Mouse (Mus musculus) midbrain, embryonic 12.5 days (tissue): ENCODE results near the gene Unkl. TPM values are rescaled to one million over a fixed set of nuclear protein-coding genes. Genes with fewer than 3 reads are reported as not detected.
A peak's percentile ranks its signal among the peaks of the same experiment; 100 is the strongest.
"Not testable (repeated sequence)": the region's sequence is repeated elsewhere in the genome, so short reads cannot be mapped to it uniquely, and the experiment has no call there.

Source experiments
- ATAC-seq: fragments of 200-750 bp; cut with Nextera tagmentation; 2 replicates; pipeline ENCODE4 v1.8.0; 2017; ENCODE audit warnings: low read depth, moderate TSS enrichment, moderate library complexity; ENCODE audit not compliant: low FRiP score
- H3K27ac ChIP-seq: fragments of 300-500 bp; sonication (generic); replicated peaks from 2 replicates; pipeline ENCODE4 v1.5.1; 2016; ENCODE audit warnings: mild to moderate bottlenecking
- H3K27me3 ChIP-seq: fragments of 300-500 bp; sonication (generic); 2 replicates; pipeline ENCODE4 v1.6.1; 2016; ENCODE audit warnings: mild to moderate bottlenecking
- H3K36me3 ChIP-seq: fragments of 300-500 bp; sonication (generic); 2 replicates; pipeline ENCODE4 v1.6.1; 2016
- H3K4me1 ChIP-seq: fragments of 300-500 bp; sonication (generic); 2 replicates; pipeline ENCODE4 v1.6.1; 2016
- H3K4me2 ChIP-seq: fragments of 300-500 bp; sonication (generic); replicated peaks from 2 replicates; pipeline ENCODE4 v1.6.1; 2016; ENCODE audit warnings: mild to moderate bottlenecking, moderate library complexity
- H3K4me3 ChIP-seq: fragments of 300-500 bp; sonication (generic); 2 replicates; pipeline ENCODE4 v1.5.1; 2016; ENCODE audit warnings: mild to moderate bottlenecking
- H3K9ac ChIP-seq: fragments of 300-500 bp; sonication (generic); replicated peaks from 2 replicates; pipeline ENCODE4 v1.6.1; 2016; ENCODE audit warnings: mild to moderate bottlenecking, moderate library complexity
- H3K9me3 ChIP-seq: fragments of 300-500 bp; sonication (generic); 2 replicates; pipeline ENCODE4 v1.6.1; 2016; ENCODE audit warnings: mild to moderate bottlenecking
- WGBS: fragments of 180-500 bp; shearing (Covaris S2); methylation state at CpG from one replicate; pipeline ENCODE4 v1.1.7; 2016; 5-methylcytosine and 5-hydroxymethylcytosine counted together
- polyA plus RNA-seq: library from polyadenylated mRNA; unstranded; fragments of >200 nt; fragmentation: Nextera tagmentation; extraction: Ambion mirVana; gene quantifications from 2 replicates; pipeline ENCODE4 v1.2.1, GENCODE M21; 2016

The Unkl gene
- polyA plus RNA-seq, 1 experiment from 2014 or later = 10.9 TPM

GRCm38 (mm10) chr17:25220746-25221145, 32.5 kb downstream of the Unkl start:
- Histone ChIP-seq H3K4me2 (no peak overlapping the region), H3K27me3 (peaks cover 8% of the 10 kb centered on the region), H3K4me1 (peaks cover 11% of the 10 kb centered on the region; the same call in 1 of the 2 replicates), H3K9ac (no peak overlapping the region), H3K9me3 (no peaks in the 10 kb centered on the region), H3K36me3 (peaks cover 23% of the 10 kb centered on the region), H3K27ac (no peak overlapping the region), H3K4me3 (no peak overlapping the region)
- ATAC-seq = no peak
- WGBS = 100% methylated on average over 1 of the region's 1 CpGs

GRCm38 (mm10) chr17:25221821-25222503, 33.8 kb downstream of the Unkl start:
- Histone ChIP-seq H3K4me3 (peak overlapping the region; percentile 42), H3K27me3 (peaks cover 8% of the 10 kb centered on the region), H3K27ac (peak overlapping the region; percentile 52; the same call in 1 of the 2 replicates), H3K9ac (peak overlapping the region; percentile 32; the same call in 1 of the 2 replicates), H3K36me3 (peaks cover 13% of the 10 kb centered on the region), H3K4me2 (peak overlapping the region; percentile 69), H3K4me1 (peaks cover 11% of the 10 kb centered on the region; the same call in 1 of the 2 replicates), H3K9me3 (no peaks in the 10 kb centered on the region)
- ATAC-seq = peak; percentile 83
- WGBS = under 1% methylated on average over 23 of the region's 30 CpGs

- ATAC-seq = peak; percentile 89
- peak overlapping the region; percentile 42; the same call in 1 of the 2 replicates for H3K4me3 ChIP-seq
- 12% methylated on average over 13 of the region's 28 CpGs for WGBS
- not testable (repeated sequence) for H3K9ac ChIP-seq, H3K27me3 ChIP-seq, H3K9me3 ChIP-seq, H3K27ac ChIP-seq
- H3K36me3 ChIP-seq = peaks cover 13% of the 10 kb centered on the region
- H3K4me2 ChIP-seq = peak overlapping the region; percentile 69
- H3K4me1 ChIP-seq = peaks cover 11% of the 10 kb centered on the region; the same call in 1 of the 2 replicates
These were observed 34.3 kb downstream of the Unkl start for GRCm38 (mm10) chr17:25222504-25222940.

GRCm38 (mm10) chr17:25222951-25223601, 34.9 kb downstream of the Unkl start:
- Histone ChIP-seq H3K4me3 (no peak overlapping the region), H3K27me3 (peaks cover 8% of the 10 kb centered on the region), H3K36me3 (peaks cover 13% of the 10 kb centered on the region), H3K9ac (no peak overlapping the region), H3K4me1 (peaks cover 11% of the 10 kb centered on the region; the same call in 1 of the 2 replicates), H3K27ac (no peak overlapping the region), H3K4me2 (peak overlapping the region; percentile 69), H3K9me3 (no peaks in the 10 kb centered on the region)
- 30% methylated on average over 6 of the region's 6 CpGs for WGBS
- ATAC-seq = no peak

- Histone ChIP-seq H3K4me2 (no peak overlapping the region), H3K4me3 (no peak overlapping the region), H3K9me3 (no peaks in the 10 kb centered on the region), H3K4me1 (peaks cover 11% of the 10 kb centered on the region; the same call in 1 of the 2 replicates), H3K9ac (no peak overlapping the region), H3K36me3 (peaks cover 6% of the 10 kb centered on the region; the same call in 1 of the 2 replicates), H3K27me3 (peaks cover 8% of the 10 kb centered on the region), H3K27ac (no peak overlapping the region)
- no peak for ATAC-seq
- 86% methylated on average over 7 of the region's 7 CpGs for WGBS
These were observed 36.5 kb downstream of the Unkl start for GRCm38 (mm10) chr17:25224586-25225222.

GRCm38 (mm10) chr17:25225659-25226058, 37.5 kb downstream of the Unkl start:
- ATAC-seq = no peak
- peaks cover 11% of the 10 kb centered on the region; the same call in 1 of the 2 replicates for H3K4me1 ChIP-seq
- no peak overlapping the region for H3K4me3 ChIP-seq
- H3K36me3 ChIP-seq = peaks cover 12% of the 10 kb centered on the region
- H3K9ac ChIP-seq = no peak overlapping the region
- H3K27me3 ChIP-seq = peaks cover 7% of the 10 kb centered on the region
- WGBS = 86% methylated on average over 4 of the region's 4 CpGs
- H3K4me2 ChIP-seq = no peak overlapping the region
- H3K9me3 ChIP-seq = no peaks in the 10 kb centered on the region
- no peak overlapping the region for H3K27ac ChIP-seq

GRCm38 (mm10) chr17:25227991-25228390, 39.8 kb downstream of the Unkl start:
- Histone ChIP-seq H3K9ac (no peak overlapping the region), H3K4me2 (no peak overlapping the region), H3K4me1 (no peaks in the 10 kb centered on the region; the same call in 1 of the 2 replicates), H3K4me3 (no peak overlapping the region), H3K9me3 (no peaks in the 10 kb centered on the region), H3K27ac (no peak overlapping the region), H3K36me3 (peaks cover 21% of the 10 kb centered on the region), H3K27me3 (no peaks in the 10 kb centered on the region)
- WGBS = 88% methylated on average over 5 of the region's 5 CpGs
- ATAC-seq = no peak

- H3K4me1 ChIP-seq, H3K27ac ChIP-seq, H3K4me3 ChIP-seq, H3K9me3 ChIP-seq, ATAC-seq, H3K9ac ChIP-seq, H3K27me3 ChIP-seq, H3K4me2 ChIP-seq: not testable (repeated sequence)
- H3K36me3 ChIP-seq = peaks cover 30% of the 10 kb centered on the region
- 81% methylated on average over 17 of the region's 17 CpGs for WGBS
These were observed 41.9 kb downstream of the Unkl start for GRCm38 (mm10) chr17:25230014-25230655.

GRCm38 (mm10) chr17:25230700-25231099, 42.5 kb downstream of the Unkl start:
- Histone ChIP-seq H3K4me1 (no peaks in the 10 kb centered on the region), H3K27ac (no peak overlapping the region), H3K36me3 (peaks cover 36% of the 10 kb centered on the region), H3K27me3 (no peaks in the 10 kb centered on the region), H3K4me3 (no peak overlapping the region), H3K9ac (no peak overlapping the region), H3K9me3 (no peaks in the 10 kb centered on the region), H3K4me2 (no peak overlapping the region)
- ATAC-seq = no peak
- WGBS = 92% methylated on average over 3 of the region's 3 CpGs

GRCm38 (mm10) chr17:25231621-25232020, 43.4 kb downstream of the Unkl start:
- H3K4me3 ChIP-seq, H3K9ac ChIP-seq, H3K9me3 ChIP-seq, H3K27me3 ChIP-seq, H3K4me1 ChIP-seq, H3K27ac ChIP-seq, H3K4me2 ChIP-seq: not testable (repeated sequence)
- WGBS = 88% methylated on average over 7 of the region's 11 CpGs
- ATAC-seq = peak; percentile 68
- H3K36me3 ChIP-seq = peaks cover 45% of the 10 kb centered on the region

GRCm38 (mm10) chr17:25235635-25236034, 47.4 kb downstream of the Unkl start:
- ATAC-seq = no peak
- WGBS = 85% methylated on average over 9 of the region's 9 CpGs
- no peak overlapping the region for H3K9ac ChIP-seq
- peaks cover 8% of the 10 kb centered on the region for H3K4me1 ChIP-seq
- peaks cover 37% of the 10 kb centered on the region for H3K36me3 ChIP-seq
- no peak overlapping the region for H3K27ac ChIP-seq
- H3K4me3 ChIP-seq = no peak overlapping the region
- no peaks in the 10 kb centered on the region for H3K27me3 ChIP-seq
- no peaks in the 10 kb centered on the region for H3K9me3 ChIP-seq
- H3K4me2 ChIP-seq = no peak overlapping the region
